Mouse (Mus musculus): ENCODE results near the gene Thumpd3.

- TF ChIP-seq USF1 (IDR thresholded peaks at IDR 0.05; ENCODE audit: low read depth) (no peak), CTCF (IDR thresholded peaks at IDR 0.05; ENCODE audit: control insufficient read depth, insufficient read depth, insufficient read length) (no peak), MAX (IDR thresholded peaks at IDR 0.05) (no peak), MYOD1 (IDR thresholded peaks at IDR 0.05; ENCODE audit: control insufficient read depth, insufficient read length, low read depth) (no peak), CEBPB (IDR thresholded peaks at IDR 0.05; ENCODE audit: low read depth) (no peak), FOSL1 (IDR thresholded peaks at IDR 0.05; ENCODE audit: insufficient read depth, low read length, poor library complexity, severe bottlenecking) (no peak)
Observed at GRCm38 (mm10) chr6:113017500-113018047, 28.5 kb upstream of the Thumpd3 start.

Measured in C2C12 (cell line).